Mouse (Mus musculus): Measurements from ENCODE around the gene Lyg1. TPM values are rescaled to one million over a fixed set of nuclear protein-coding genes. Genes with fewer than 3 reads are reported as not detected.
"Not testable (repeated sequence)": the region's sequence is repeated elsewhere in the genome, so short reads cannot be mapped to it uniquely, and the experiment has no call there.

The Lyg1 gene
- total RNA-seq, 2 experiments from 2014 or later, result not detected

DNA sequence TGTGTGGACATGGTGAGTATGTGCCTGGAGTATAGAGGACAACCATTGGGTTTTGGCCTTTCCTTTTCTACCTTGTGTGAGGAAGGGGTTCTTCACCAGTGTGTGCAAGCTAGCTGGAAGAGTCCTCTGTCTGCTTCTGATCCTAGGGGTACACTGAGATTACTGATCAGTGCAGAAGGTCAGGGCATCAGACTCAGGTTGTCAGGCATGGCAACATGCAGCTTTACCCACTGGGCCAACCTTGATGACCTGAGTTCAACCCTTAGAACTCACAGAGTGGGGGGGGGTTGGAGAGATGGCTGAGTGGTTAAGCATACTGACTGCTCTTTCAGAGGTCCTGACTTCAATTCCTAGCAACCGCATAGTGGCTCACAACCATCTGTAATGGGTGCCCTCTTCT, 26.8 kb upstream of the Lyg1 start:
- no peak for DNase-seq
- Histone ChIP-seq H3K4me3 (no peak overlapping the region), H3K27ac (no peak overlapping the region)
- no peak for TF ChIP-seq CTCF (IDR thresholded peaks at IDR 0.05)
- intact Hi-C loops (cut with DNase I), result no loop called here

DNA sequence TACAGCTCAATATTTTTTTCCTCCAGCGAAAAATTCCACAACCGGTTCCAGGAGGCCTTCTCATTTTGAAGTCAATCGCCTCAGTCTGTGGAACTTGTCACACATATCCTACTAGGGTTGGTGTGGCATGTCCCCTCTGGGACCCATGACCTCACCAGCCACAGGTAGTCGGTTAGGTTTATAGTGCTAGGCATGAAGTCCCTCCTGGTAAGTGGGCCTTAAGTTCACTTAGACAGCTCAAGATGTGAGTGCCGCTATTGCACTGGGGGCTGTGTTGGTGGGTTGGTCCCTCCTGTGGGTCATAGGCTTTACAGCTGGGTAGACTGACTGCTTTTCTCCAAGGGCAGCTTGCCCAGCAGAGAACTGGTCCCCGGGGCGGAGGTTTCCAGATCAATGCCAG, 19.7 kb upstream of the Lyg1 start:
- Histone ChIP-seq H3K4me3 (no peak overlapping the region), H3K27ac (no peak overlapping the region)
- DNase-seq, result no peak
- TF ChIP-seq CTCF (IDR thresholded peaks at IDR 0.05), result no peak
- intact Hi-C loops (cut with DNase I), result no loop called here

DNA sequence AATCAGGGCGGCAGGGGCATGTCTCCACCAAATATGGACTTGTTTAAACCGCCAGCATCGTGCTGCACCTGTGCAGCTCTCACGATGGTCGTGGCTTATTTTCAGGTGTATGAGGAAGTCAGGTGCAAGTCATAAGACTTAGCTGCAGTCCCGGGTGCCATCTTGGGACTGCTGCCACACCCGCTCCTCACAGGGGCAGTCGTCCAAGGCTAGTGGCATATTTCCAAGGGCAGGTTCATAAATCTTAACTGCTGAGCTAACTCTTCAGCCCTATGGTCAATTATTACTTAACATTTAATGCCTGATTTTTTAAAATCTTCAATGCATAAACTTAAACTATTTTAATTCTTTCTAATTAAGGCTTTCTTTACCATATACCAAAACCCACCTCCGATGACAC, 19.1 kb upstream of the Lyg1 start:
- H3K27ac ChIP-seq; intact Hi-C loops (cut with DNase I): not testable (repeated sequence)

DNA sequence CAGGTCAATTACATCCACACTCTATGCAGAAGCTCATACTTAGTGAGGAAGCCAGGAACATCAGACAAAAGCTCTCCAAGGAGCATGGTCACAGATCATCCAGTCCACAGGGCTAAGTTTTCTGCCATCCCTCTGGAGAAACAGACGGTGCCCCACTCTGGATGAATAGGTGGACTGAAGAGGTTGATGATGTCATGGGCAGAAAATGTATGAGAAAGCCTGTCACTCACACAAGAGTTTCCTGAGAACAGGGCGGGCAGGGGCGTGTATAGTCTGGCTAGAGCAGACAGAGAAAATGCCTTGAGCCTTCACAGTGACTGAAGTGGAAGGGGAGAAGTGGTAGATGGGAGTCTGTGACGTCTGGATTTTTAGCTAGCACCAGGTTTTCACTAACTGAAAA, 14.0 kb upstream of the Lyg1 start:
- Histone ChIP-seq H3K27ac (no peak overlapping the region), H3K4me3 (no peak overlapping the region)
- intact Hi-C loops (cut with DNase I), result no loop called here
- TF ChIP-seq CTCF (IDR thresholded peaks at IDR 0.05), result no peak
- no peak for DNase-seq

More for the DNA sequence above, 19.1 kb upstream of the Lyg1 start:
- not testable (repeated sequence) for DNase-seq, H3K4me3 ChIP-seq

GRCm38 (mm10) chr1:37968746-37969145, 11.2 kb upstream of the Lyg1 start:
- no peak overlapping the region for H3K27ac ChIP-seq
- no peak for DNase-seq
- TF ChIP-seq CTCF (IDR thresholded peaks at IDR 0.05), result no peak
- intact Hi-C loops (cut with DNase I), result no loop called here
- H3K4me3 ChIP-seq, result no peak overlapping the region

DNA sequence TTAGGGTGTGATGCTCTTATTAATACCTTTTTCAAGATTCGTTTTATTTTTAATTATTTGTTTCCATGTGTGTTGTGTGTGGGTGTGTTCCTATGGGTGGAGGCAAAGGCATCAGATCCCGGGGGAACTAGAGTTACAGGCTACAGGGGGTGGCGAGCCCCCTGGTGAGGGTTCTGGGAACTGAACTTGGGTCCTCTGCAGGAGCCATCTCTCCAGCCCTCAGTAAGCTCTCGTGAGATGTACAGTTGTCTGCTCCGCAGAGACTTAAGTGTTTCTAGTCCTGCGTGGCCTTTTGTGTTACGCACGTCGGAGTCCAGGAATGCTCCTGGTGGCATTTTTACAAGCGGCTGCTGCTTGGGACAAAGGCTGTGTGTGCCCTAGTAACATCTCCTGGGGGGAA, 8.0 kb upstream of the Lyg1 start:
- no peak overlapping the region for H3K27ac ChIP-seq

GRCm38 (mm10) chr1:37959486-37959885, 1.9 kb upstream of the Lyg1 start:
- intact Hi-C loops (cut with DNase I), result no loop called here
- H3K4me3 ChIP-seq, result no peak overlapping the region
- no peak for TF ChIP-seq CTCF (IDR thresholded peaks at IDR 0.05)

More for the DNA sequence above, 8.0 kb upstream of the Lyg1 start:
- no peak overlapping the region for H3K4me3 ChIP-seq
- no peak for DNase-seq
- intact Hi-C loops (cut with DNase I), result no loop called here
- TF ChIP-seq CTCF (IDR thresholded peaks at IDR 0.05), result no peak

GRCm38 (mm10) chr1:37958516-37958915, 957 bp upstream of the Lyg1 start:
- no peak for DNase-seq
- Histone ChIP-seq H3K27ac (no peak overlapping the region), H3K4me3 (no peak overlapping the region)
- intact Hi-C loops (cut with DNase I), result no loop called here
- TF ChIP-seq CTCF (IDR thresholded peaks at IDR 0.05), result no peak

More at GRCm38 (mm10) chr1:37959486-37959885, 1.9 kb upstream of the Lyg1 start:
- DNase-seq, result no peak
- H3K27ac ChIP-seq, result no peak overlapping the region

DNA sequence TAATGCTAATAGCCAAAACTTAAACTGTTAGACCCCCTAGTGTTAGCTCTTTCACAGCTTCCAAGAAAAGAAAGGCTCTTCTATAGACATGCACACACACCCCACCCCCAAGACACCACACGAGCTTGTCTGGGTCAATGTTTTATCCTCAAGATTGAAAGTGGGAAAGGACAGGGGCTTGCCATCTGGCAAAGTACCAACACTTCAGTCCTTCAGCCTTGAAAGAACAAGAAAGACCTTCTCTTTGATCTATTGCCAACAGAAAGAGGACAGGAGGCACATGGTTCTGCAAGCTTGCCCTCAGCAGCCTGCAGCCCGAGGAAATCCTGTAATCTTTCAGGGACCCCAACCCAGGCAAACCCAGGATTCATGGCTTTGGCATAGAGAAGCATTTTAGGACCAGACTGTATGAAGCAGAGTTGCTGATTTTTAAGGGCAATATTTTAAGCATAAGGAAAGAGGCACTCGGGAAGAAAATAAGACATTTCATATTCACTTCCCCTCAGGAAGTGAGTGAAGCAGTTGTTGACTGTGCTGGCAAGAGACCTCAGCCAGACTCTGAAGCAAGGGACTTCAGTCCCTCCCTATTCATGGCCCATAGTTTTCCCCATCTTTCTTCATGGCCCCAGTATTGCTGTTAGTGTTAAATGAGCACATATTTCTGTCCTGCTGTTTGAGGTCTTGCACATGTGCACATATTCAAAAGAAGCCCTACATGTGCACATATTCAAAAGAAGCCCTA, 698 bp downstream of the Lyg1 start:
- H3K4me3 ChIP-seq, result no peak overlapping the region
- no peak overlapping the region for H3K27ac ChIP-seq
- no peak for TF ChIP-seq CTCF (IDR thresholded peaks at IDR 0.05)
- no peak for DNase-seq
- intact Hi-C loops (cut with DNase I), result no loop called here

GRCm38 (mm10) chr1:37955251-37955650, 2.3 kb downstream of the Lyg1 start:
- no peak for DNase-seq
- no peak for TF ChIP-seq CTCF (IDR thresholded peaks at IDR 0.05)
- no peak overlapping the region for H3K27ac ChIP-seq
- intact Hi-C loops (cut with DNase I), result no loop called here
- H3K4me3 ChIP-seq, result no peak overlapping the region

DNA sequence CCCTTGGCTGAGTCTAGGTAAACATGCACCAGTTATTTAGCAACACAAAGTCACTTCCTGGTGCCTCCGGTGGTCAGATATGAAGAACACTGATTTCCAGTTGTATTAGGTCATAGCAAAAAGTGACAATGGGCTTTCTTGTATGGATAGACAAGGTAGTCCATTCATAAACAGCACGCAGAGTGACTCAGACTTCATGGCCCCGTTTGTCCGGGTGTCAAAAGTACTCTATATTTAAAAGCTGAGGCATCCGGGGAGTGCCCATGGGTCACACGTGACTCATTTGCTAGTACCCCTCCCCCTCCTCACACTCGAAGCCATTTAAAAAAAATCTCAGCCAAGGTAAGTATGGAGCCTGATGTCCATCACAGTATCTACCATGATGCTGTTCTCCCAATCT, 2.8 kb downstream of the Lyg1 start:
- no peak overlapping the region for H3K27ac ChIP-seq
- no peak for DNase-seq
- no peak for TF ChIP-seq CTCF (IDR thresholded peaks at IDR 0.05)
- intact Hi-C loops (cut with DNase I), result no loop called here
- H3K4me3 ChIP-seq, result no peak overlapping the region

DNA sequence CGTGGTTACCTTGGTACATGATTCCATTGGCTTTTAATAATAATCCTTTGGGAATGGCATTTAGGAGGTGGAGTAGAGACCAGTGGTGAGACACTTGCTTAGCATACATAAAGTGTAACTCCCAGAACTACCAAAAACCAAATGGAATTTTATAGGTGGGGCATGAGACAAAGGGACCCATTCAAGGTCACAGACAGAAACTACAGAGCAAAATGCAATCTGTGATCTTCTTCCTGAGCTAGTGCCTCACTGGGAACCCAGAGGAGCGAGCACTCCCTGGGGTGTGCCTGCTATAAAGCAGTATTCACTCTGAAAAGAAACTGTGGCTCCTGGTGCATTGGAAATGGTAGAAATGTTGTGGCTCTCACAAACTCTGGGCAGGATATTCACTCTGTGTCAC, 8.7 kb downstream of the Lyg1 start:
- DNase-seq, result no peak
- intact Hi-C loops (cut with DNase I), result no loop called here
- Histone ChIP-seq H3K27ac (no peak overlapping the region), H3K4me3 (no peak overlapping the region)
- TF ChIP-seq CTCF (IDR thresholded peaks at IDR 0.05), result no peak

DNA sequence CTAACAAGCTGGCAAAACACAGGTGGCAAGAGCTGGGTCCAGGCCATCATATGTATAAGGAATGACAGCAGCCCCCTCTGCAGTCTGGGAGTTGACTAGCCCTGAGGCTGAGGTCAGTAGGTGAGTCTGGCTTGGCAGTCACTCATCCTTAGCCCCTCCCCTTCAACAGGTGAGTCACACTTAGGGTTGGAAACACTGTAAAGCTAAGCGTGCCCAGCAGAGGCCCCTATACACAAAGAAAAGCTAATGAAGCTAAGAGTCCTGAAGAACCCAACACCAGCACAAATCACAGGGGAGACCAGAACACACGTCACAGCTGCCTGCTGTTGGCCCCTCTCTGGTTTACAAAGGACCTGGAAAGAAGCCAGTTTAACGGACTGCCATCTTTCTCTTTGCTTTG, 25.8 kb downstream of the Lyg1 start:
- no peak overlapping the region for H3K27ac ChIP-seq
- intact Hi-C loops (cut with DNase I), result no loop called here
- DNase-seq, result no peak
- H3K4me3 ChIP-seq, result no peak overlapping the region
- TF ChIP-seq CTCF (IDR thresholded peaks at IDR 0.05), result 0 out of 2 replicates have a peak, but pooled peaks have one; percentile 3

- Histone ChIP-seq H3K4me3 (no peak overlapping the region), H3K27ac (no peak overlapping the region)
- no peak for DNase-seq
- no peak for TF ChIP-seq CTCF (IDR thresholded peaks at IDR 0.05)
- intact Hi-C loops (cut with DNase I), result no loop called here
Measured at GRCm38 (mm10) chr1:37925971-37926370, 31.6 kb downstream of the Lyg1 start.

Data from gastrocnemius, adult 2 months (tissue).